Mouse (Mus musculus) ZHBTc4 (cell line): ENCODE results near the gene Zfp446.

Source experiments
- DNase-seq: peaks from one replicate; pipeline ENCODE4 v3.0.0-alpha.2; 2011; ENCODE audit warnings: low read depth, low spot score

Zfp446 gene

DNA sequence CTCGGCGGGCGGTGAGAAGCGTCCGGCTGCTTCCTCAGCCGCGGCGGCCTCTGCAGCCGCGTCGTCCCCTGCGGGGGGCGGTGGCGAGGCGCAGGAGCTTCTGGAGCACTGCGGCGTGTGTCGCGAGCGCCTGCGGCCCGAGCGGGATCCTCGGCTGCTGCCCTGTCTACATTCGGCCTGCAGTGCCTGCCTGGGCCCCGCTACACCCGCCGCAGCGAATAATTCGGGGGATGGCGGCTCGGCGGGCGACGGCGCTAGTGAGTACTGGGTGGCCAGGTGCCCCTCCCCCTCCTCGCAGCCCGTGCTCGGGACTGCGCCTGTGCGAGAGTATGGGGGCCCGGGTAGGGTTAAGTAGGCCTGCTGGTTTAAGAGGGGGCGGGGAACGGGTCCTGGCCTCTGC, 47.2 kb downstream of the Zfp446 start:
- peak; percentile 81 for DNase-seq

DNA sequence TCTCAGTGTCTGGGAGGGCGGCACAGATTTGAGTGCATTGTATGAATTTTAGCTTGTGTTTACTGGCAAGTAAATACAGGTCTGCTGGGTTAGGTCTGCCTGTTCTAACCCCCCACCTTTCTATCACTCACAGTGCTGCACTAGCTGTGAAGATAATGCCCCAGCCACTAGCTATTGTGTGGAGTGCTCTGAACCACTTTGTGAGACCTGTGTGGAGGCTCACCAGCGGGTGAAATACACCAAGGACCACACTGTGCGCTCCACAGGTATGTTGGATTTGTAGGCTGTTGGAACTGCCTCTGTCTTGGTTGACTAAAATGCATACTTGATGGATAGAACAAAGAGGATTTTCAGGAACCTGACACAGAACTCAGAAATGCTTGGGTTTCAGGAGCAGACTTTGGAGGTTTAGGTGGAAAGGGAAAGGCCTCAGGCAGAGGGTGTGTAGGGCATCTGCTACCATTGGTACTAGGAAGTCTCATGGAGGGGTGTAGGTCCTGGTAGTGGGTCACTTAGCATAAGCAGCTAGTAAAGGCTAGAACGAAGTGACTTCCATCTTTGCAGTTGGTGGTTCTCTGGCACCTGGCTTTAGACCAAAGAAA, 48.0 kb downstream of the Zfp446 start:
- DNase-seq: no peak

DNA sequence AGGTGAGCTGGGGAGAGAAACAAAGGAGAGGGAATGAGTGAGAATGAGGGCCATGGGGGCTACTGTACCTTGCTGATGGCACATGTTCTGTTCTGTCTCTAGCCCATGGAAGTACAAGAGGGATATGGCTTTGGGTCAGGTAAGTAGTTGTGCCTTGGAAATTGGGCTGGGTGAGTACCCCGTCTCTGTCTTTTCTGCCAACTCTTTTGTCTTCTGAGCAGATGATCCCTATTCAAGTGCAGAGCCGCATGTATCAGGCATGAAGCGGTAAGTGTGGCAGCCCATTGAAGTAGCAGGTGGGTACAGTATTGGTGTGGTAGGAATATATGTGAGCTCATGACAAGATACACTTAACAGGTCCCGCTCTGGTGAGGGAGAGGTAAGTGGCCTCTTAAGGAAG, 51.3 kb downstream of the Zfp446 start:
- DNase-seq: no peak

DNA sequence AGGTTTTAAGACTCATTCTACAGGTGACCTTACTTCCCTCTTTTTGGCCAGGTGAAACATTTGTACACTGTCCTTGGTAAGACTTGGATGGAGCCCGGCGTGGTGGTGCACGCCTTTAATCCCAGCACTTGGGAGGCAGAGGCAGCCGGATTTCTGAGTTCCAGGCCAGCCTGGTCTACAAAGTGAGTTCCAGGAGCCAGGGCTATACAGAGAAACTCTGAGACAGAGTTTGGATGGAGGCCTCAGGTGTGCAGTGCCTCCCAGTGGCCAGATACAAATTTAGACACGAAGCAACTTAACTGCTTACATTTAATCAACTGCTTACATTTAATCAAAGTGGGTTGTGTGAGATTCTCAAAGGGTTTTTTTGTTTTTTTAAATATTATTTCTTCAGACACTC, 53.4 kb downstream of the Zfp446 start:
- DNase-seq: peak; percentile 70

DNA sequence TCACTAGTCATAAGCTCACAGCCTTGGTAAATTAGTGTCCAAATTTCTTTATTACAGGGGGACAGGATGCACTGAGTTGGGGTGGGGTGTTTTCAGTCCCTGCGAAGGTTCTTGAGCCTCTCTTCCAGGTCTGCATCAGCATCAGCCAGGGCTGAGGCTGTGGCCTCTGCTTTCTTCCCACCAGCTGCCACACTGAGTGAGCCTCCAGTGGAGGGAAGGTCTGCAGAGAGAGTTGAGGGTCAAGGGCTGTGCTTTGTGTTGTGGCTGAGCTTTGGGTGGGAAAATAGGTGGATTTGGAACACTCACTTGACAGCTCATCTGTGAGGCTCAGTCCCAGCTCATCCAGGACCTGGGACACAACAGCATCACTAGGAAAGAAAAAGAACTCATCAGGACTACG, 54.3 kb downstream of the Zfp446 start:
- DNase-seq: no peak

DNA sequence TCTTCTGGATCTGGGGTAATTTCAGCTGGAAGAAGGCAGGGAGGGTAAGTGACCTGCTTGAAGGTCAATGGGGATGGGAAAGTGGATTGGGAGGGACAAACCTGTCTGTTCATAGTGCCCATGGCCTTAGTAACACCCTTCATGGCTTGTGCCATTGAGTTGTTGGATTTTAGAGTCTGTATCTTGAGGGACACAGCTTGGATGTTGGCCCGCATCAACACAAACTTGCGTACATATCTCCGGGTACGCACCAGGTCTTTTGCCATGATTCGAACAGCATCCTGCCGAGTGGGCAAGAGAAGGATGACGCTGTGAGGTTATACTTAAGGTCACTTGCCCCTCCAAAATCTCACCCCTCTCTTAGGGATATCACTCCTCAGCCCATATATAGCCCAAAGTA, 54.9 kb downstream of the Zfp446 start:
- DNase-seq: no peak

DNA sequence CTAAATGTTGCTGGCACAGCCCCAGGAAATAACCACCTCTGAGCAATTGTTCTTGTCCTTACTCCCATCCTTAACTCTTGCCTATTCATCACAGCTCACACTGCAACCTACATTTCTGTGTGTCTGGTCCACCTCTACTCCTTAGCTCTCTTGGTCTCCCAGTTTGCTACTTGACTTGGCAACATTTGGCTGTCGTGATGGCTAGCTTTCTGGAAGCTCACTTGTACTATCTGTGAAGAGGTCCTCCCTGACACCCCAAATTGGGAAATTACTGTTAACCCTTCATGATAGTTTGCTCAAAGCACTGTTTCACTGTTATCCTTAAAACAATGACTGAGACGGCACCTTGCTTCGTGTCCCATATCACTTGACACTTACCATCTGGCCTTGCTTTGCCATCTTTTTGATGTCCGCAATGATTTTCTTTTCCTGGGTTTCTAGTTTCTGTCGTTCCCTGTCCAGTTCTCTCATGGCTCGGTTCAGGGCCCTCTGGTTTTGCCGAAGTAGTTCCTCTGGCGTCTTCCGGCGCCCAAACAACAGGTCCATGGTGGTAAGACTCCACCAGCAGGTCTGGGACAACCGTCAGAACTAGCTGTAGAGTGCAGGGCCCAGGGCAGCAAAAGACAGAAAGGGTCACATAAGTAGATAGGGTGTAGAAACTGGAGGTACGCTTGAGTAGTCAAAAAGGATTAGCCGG, 56.0 kb downstream of the Zfp446 start:
- DNase-seq: no peak

DNA sequence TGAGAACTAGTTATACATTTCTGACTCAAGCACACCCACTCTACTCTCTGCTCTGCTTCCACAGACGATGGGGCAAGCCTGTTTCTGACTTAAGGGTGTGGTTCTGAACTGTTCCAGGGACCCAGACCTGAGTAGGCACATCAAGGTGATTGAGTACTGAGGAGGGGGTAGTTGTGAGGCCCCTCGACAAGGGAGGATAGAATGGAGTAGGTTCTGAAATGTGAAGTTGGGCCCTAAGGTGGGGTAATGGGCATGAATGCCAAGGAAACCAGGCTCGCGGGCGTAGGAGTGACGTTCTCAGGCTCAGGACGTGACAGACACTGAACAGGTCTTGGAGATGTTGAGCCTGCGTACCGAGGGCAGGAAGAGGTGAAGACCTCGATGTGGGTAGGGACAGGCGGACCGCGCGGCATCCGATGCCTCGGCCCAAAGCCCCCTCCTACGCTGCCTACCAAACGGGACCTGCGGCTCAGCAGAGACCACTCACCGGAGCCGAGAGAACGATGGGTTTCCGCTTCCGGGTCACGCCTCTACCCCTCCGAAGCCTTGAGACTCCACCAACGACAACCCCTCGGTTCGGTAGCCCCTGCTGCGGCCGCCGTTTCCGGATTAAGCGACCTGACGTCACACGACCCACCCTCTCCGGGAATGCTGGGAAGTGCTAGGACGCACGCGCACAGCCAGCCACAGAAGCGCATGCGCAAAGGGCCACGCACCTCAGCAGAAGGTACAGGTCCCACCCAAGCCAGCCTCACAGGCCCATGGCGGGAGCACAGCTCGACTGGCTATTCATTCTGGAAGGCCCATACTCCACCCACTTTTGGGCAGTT, 56.7 kb downstream of the Zfp446 start, which contains the start of gene Chmp2a:
Gene Chmp2a (minus strand): TSS at position 660 of the 830 bp plus-strand sequence.
- DNase-seq: peak; percentile 99
